Mouse (Mus musculus): Measurements from ENCODE around the gene Stx8.

- no peak for TF ChIP-seq POLR2A (IDR thresholded peaks at IDR 0.05; ENCODE audit: insufficient read length, low read depth)
- no peak for TF ChIP-seq POLR2AphosphoS2 (IDR thresholded peaks at IDR 0.05; ENCODE audit: insufficient read length, low read depth)
- no peak for TF ChIP-seq MYOG (IDR thresholded peaks at IDR 0.05; ENCODE audit: control insufficient read depth in 1 of 3, insufficient read depth in 1 of 3, insufficient read length in 2 of 3, low read depth in 2 of 3)
- TF ChIP-seq MAX (IDR thresholded peaks at IDR 0.05; ENCODE audit: low read depth): no peak
- TF ChIP-seq USF1 (IDR thresholded peaks at IDR 0.05; ENCODE audit: low read depth): no peak
Observed at GRCm38 (mm10) chr11:68026590-68026989, 60.6 kb downstream of the Stx8 start.

Data from myocyte (in vitro differentiated cells).